Mouse (Mus musculus): ENCODE data around the gene Mid1.

Mid1 gene

GRCm38 (mm10) chrX:169813673-169814072 is 128.7 kb downstream of the Mid1 start:
- no peak for DNase-seq (ENCODE audit: low spot score)

GRCm38 (mm10) chrX:169826947-169827346 is 141.9 kb downstream of the Mid1 start:
- DNase-seq (ENCODE audit: low spot score) = no peak

- DNase-seq (ENCODE audit: low spot score) = no peak
Observed at GRCm38 (mm10) chrX:169827720-169828119, 142.7 kb downstream of the Mid1 start.

- DNase-seq (ENCODE audit: low spot score) = no peak
Observed at GRCm38 (mm10) chrX:169828136-169828535, 143.1 kb downstream of the Mid1 start.

GRCm38 (mm10) chrX:169830052-169830451 is 145.1 kb downstream of the Mid1 start:
- no peak for DNase-seq (ENCODE audit: low spot score)

GRCm38 (mm10) chrX:169837947-169838649 is 153.1 kb downstream of the Mid1 start:
- DNase-seq (ENCODE audit: low spot score) = no peak

- no peak for DNase-seq (ENCODE audit: low spot score)
Observed at GRCm38 (mm10) chrX:169838650-169838971, 153.6 kb downstream of the Mid1 start.

- DNase-seq (ENCODE audit: low spot score) = no peak
Observed at GRCm38 (mm10) chrX:169843267-169843666, 158.3 kb downstream of the Mid1 start.

- DNase-seq (ENCODE audit: low spot score) = no peak
Observed at GRCm38 (mm10) chrX:169844150-169844772, 159.3 kb downstream of the Mid1 start.

GRCm38 (mm10) chrX:169846187-169846586 is 161.2 kb downstream of the Mid1 start:
- DNase-seq (ENCODE audit: low spot score) = no peak

- DNase-seq (ENCODE audit: low spot score) = no peak
Observed at GRCm38 (mm10) chrX:169861194-169861720, 176.3 kb downstream of the Mid1 start.

- DNase-seq (ENCODE audit: low spot score) = no peak
Observed at GRCm38 (mm10) chrX:169862440-169862839, 177.4 kb downstream of the Mid1 start.

GRCm38 (mm10) chrX:169862848-169863247 is 177.8 kb downstream of the Mid1 start:
- no peak for DNase-seq (ENCODE audit: low spot score)

- no peak for DNase-seq (ENCODE audit: low spot score)
Observed at GRCm38 (mm10) chrX:169863841-169864240, 178.8 kb downstream of the Mid1 start.

GRCm38 (mm10) chrX:169868223-169868622 is 183.2 kb downstream of the Mid1 start:
- no peak for DNase-seq (ENCODE audit: low spot score)

GRCm38 (mm10) chrX:169874475-169874874 is 189.5 kb downstream of the Mid1 start:
- no peak for DNase-seq (ENCODE audit: low spot score)

- DNase-seq (ENCODE audit: low spot score) = no peak
Observed at GRCm38 (mm10) chrX:169879481-169880362, 194.7 kb downstream of the Mid1 start.

- DNase-seq (ENCODE audit: low spot score) = no peak
Observed at GRCm38 (mm10) chrX:169880363-169880711, 195.3 kb downstream of the Mid1 start.

GRCm38 (mm10) chrX:169880826-169881225 is 195.8 kb downstream of the Mid1 start:
- DNase-seq (ENCODE audit: low spot score) = no peak

- no peak for DNase-seq (ENCODE audit: low spot score)
Observed at GRCm38 (mm10) chrX:169881253-169882219, 196.5 kb downstream of the Mid1 start.

- DNase-seq (ENCODE audit: low spot score) = no peak
Observed at GRCm38 (mm10) chrX:169882220-169882609, 197.2 kb downstream of the Mid1 start.
